Mouse (Mus musculus) embryonic fibroblast, embryonic 13.5 days (primary cell): ENCODE data around the gene Enoph1.

Experiments
- CTCF ChIP-seq: IDR thresholded peaks from 2 replicates; pipeline ENCODE4 v1.5.1; 2011; ENCODE audit warnings: mild to moderate bottlenecking, control low read depth, low read length, moderate library complexity, borderline replicate concordance; ENCODE audit not compliant: insufficient read depth
- POLR2A ChIP-seq: IDR thresholded peaks from 2 replicates; pipeline ENCODE4 v1.6.1; 2011; ENCODE audit warnings: low read depth, mild to moderate bottlenecking, control low read depth, low read length, moderate library complexity

DNA sequence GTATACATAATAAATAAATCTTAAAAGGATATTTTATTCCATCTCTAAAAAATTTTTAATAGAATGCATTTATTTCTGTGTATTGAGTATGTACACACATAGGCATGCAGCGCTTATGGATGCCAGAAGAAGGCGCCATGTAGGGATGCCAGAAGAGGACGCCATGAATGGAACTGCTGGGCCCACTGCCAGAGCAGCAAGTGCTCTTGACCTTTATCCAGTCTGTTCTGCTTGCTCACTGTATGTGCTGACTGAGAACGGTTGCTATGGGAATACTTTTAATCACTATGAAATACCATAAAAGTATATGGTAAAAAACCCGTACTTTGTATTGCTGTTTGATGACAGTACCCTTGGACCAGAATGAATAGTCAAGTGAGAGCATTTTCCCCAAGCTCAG lies 3.6 kb downstream of the Enoph1 start:
- no peak for TF ChIP-seq CTCF
- no peak for TF ChIP-seq POLR2A
